Mouse (Mus musculus) adipose tissue, adult 10 weeks (tissue): ENCODE results near the gene Dync2h1. TPM values are rescaled to one million over a fixed set of nuclear protein-coding genes. Genes with fewer than 3 reads are reported as not detected.

Experiments
- polyA plus RNA-seq: library from polyadenylated mRNA; stranded (reverse); fragments of 350-450 nt; fragmentation: Illumina TruSeq; extraction: RNeasy Lipid Tissue Mini Kit (QIAGEN cat#74804); gene quantifications from one replicate; pipeline ENCODE4 v1.2.3, GENCODE M21; 2014; ENCODE audit warnings: low read depth, low replicate concordance

Gene Dync2h1
- polyA plus RNA-seq = 3.1 TPM

DNA sequence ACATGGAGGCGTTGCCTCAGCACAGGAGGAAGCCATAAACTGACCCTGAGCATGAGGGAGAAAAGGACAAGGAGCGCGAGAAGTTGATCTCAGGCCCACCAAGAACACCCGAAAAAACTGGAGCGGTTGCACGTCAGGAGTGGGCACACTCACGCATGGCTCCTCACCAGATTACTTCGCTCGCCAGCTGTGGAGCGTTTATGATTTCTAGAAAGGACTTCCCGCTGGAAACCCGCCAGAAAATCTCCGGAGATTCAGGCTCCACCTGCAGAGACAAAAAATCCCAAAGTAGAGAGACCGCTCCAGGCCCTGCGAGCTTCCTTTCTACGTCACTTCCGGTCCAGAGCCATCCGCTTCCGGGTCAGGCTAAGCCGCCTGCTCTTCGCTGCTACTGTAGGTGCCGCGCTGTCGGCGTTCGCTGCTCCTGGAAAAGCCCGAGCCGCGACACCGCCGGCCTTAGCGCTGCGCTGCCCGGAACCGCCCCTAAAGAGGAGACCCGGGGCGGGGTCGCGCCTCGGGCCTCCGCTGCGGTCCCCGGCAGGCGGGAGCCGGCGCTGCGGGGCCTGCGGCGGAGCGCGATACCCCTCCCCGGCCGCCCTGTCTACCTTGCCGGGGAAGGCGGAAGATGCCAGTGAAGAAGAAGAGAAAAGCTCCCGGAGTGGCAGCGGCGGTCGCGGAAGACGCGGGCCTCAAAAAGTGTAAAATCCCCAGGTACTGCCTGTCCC is at the start of gene Dync2h1, which contains the start of gene Dcun1d5:
Gene Dync2h1 (minus strand): TSS at position 275 of the 725 bp plus-strand sequence.
Gene Dcun1d5 (plus strand): TSS at position 349 of the 725 bp plus-strand sequence.

Other genes with a start within 250 kb of the Dync2h1 start
- 81.0 TPM for gene Dcun1d5, start 74 bp upstream of the Dync2h1 start, polyA plus RNA-seq
- 0.17 TPM for gene Mmp13, start 88.1 kb upstream of the Dync2h1 start, polyA plus RNA-seq
- 21.3 TPM for gene Mmp12, start 159.9 kb upstream of the Dync2h1 start, polyA plus RNA-seq
- gene Mmp1b, start 203.6 kb upstream of the Dync2h1 start, polyA plus RNA-seq = 0.29 TPM